Mouse (Mus musculus): ENCODE measurements around the gene Nrxn2. TPM values are rescaled to one million over a fixed set of nuclear protein-coding genes. Genes with fewer than 3 reads are reported as not detected.

Gene Nrxn2
- polyA plus RNA-seq, 2 experiments from 2014 or later = not detected

- no peak for ATAC-seq
Observed at GRCm38 (mm10) chr19:6543035-6543383, 124.5 kb downstream of the Nrxn2 start.

GRCm38 (mm10) chr19:6543518-6543917 lies 125.0 kb downstream of the Nrxn2 start:
- ATAC-seq = no peak

- no peak for ATAC-seq
Observed at GRCm38 (mm10) chr19:6544712-6545111, 126.2 kb downstream of the Nrxn2 start.

GRCm38 (mm10) chr19:6545481-6545880 lies 127.0 kb downstream of the Nrxn2 start:
- ATAC-seq = no peak

- no peak for ATAC-seq
Observed at GRCm38 (mm10) chr19:6546096-6546495, 127.6 kb downstream of the Nrxn2 start.

GRCm38 (mm10) chr19:6547801-6548200 lies 129.3 kb downstream of the Nrxn2 start:
- no peak for ATAC-seq

- ATAC-seq = no peak
Observed at GRCm38 (mm10) chr19:6548431-6549410, 130.2 kb downstream of the Nrxn2 start.

GRCm38 (mm10) chr19:6549566-6549965 lies 131.0 kb downstream of the Nrxn2 start:
- no peak for ATAC-seq

- no peak for ATAC-seq
Observed at GRCm38 (mm10) chr19:6551215-6551614, 132.7 kb downstream of the Nrxn2 start.

- ATAC-seq = no peak
Observed at GRCm38 (mm10) chr19:6552302-6553028, 133.9 kb downstream of the Nrxn2 start.

GRCm38 (mm10) chr19:6553174-6553573 lies 134.6 kb downstream of the Nrxn2 start:
- ATAC-seq = no peak

GRCm38 (mm10) chr19:6553819-6554582 lies 135.5 kb downstream of the Nrxn2 start:
- no peak for ATAC-seq

- no peak for ATAC-seq
Observed at GRCm38 (mm10) chr19:6559576-6559975, 141.0 kb downstream of the Nrxn2 start.

- no peak for ATAC-seq
Observed at GRCm38 (mm10) chr19:6560246-6560815, 141.8 kb downstream of the Nrxn2 start.

- no peak for ATAC-seq
Observed at GRCm38 (mm10) chr19:6565136-6565535, 146.6 kb downstream of the Nrxn2 start.

GRCm38 (mm10) chr19:6566450-6566849 lies 147.9 kb downstream of the Nrxn2 start:
- ATAC-seq = no peak

- no peak for ATAC-seq
Observed at GRCm38 (mm10) chr19:6569021-6569420, 150.5 kb downstream of the Nrxn2 start.

- ATAC-seq = no peak
Observed at GRCm38 (mm10) chr19:6569561-6569960, 151.0 kb downstream of the Nrxn2 start.

GRCm38 (mm10) chr19:6571476-6571875 lies 152.9 kb downstream of the Nrxn2 start:
- ATAC-seq = no peak

- ATAC-seq = no peak
Observed at GRCm38 (mm10) chr19:6572001-6572400, 153.5 kb downstream of the Nrxn2 start.

All from CD4-positive, CD25-positive, alpha-beta regulatory T cell, adult 4 months (primary cell).